Mouse (Mus musculus) heart, postnatal 0 days (tissue): Measurements from ENCODE around the gene Dcaf12l1. TPM values are rescaled to one million over a fixed set of nuclear protein-coding genes. Genes with fewer than 3 reads are reported as not detected.
A peak's percentile ranks its signal among the peaks of the same experiment; 100 is the strongest.
"Not testable (repeated sequence)": the region's sequence is repeated elsewhere in the genome, so short reads cannot be mapped to it uniquely, and the experiment has no call there.

Source experiments
- ATAC-seq: fragments of 200-750 bp; cut with Nextera tagmentation; 2 replicates; pipeline ENCODE4 v1.8.0; 2017; ENCODE audit warnings: low read depth, moderate number of reproducible peaks, moderate library complexity; ENCODE audit not compliant: insufficient read depth
- DNase-seq: peaks from one replicate; pipeline ENCODE4 v3.0.0-alpha.2; 2016; ENCODE audit warnings: low spot score
- H3K27ac ChIP-seq: fragments of 300-500 bp; sonication (generic); 2 replicates; pipeline ENCODE4 v1.5.1; 2014; ENCODE audit warnings: low read depth, mild to moderate bottlenecking
- H3K27me3 ChIP-seq: fragments of 300-500 bp; sonication (generic); 2 replicates; pipeline ENCODE4 v1.6.1; 2014; ENCODE audit warnings: low read length, mixed read lengths; ENCODE audit not compliant: control insufficient read depth, insufficient read depth
- H3K36me3 ChIP-seq: fragments of 300-500 bp; sonication (generic); replicated peaks from 2 replicates; pipeline ENCODE4 v1.6.1; 2014; ENCODE audit warnings: low read length, mixed read lengths; ENCODE audit not compliant: control insufficient read depth, insufficient read depth
- H3K4me1 ChIP-seq: fragments of 300-500 bp; sonication (generic); 2 replicates; pipeline ENCODE4 v1.6.1; 2014; ENCODE audit warnings: antibody characterized with exemption; ENCODE audit not compliant: control insufficient read depth, insufficient read depth
- H3K4me2 ChIP-seq: fragments of 300-500 bp; sonication (generic); 2 replicates; pipeline ENCODE4 v1.6.1; 2014; ENCODE audit warnings: low read depth, mild to moderate bottlenecking, low read length, moderate library complexity
- H3K4me3 ChIP-seq: fragments of 300-500 bp; sonication (generic); 2 replicates; pipeline ENCODE4 v1.5.1; 2014; ENCODE audit warnings: low read depth, low read length
- H3K9ac ChIP-seq: fragments of 300-500 bp; sonication (generic); replicated peaks from 2 replicates; pipeline ENCODE4 v1.6.1; 2014; ENCODE audit warnings: low read depth, low read length, mixed read lengths
- H3K9me3 ChIP-seq: fragments of 300-500 bp; sonication (generic); replicated peaks from 2 replicates; pipeline ENCODE4 v1.6.1; 2016; ENCODE audit warnings: low read length; ENCODE audit not compliant: control insufficient read depth
- CTCF ChIP-seq: IDR thresholded peaks from 2 replicates; pipeline ENCODE4 v1.5.1; 2016; ENCODE audit warnings: antibody characterized with exemption, control low read depth, low read depth
- EP300 ChIP-seq: IDR thresholded peaks from 2 replicates; pipeline ENCODE4 v1.6.1; 2016; ENCODE audit warnings: antibody characterized with exemption, low read depth
- WGBS: fragments of 180-500 bp; shearing (Covaris S2); extraction: QIAGEN DNeasy Blood & Tissue Kit; methylation state at CpG from one replicate; pipeline ENCODE4 v1.1.7; 2014; 5-methylcytosine and 5-hydroxymethylcytosine counted together
- polyA plus RNA-seq: library from polyadenylated mRNA; unstranded; fragments of >200 nt; fragmentation: Nextera tagmentation; extraction: Ambion mirVana; gene quantifications from 2 replicates; pipeline ENCODE4 v1.2.1, GENCODE M21; 2015
- total RNA-seq: library from RNA; depleted of rRNA; stranded (reverse); fragments of >200 nt; gene quantifications from 2 replicates; pipeline ENCODE4 v1.2.3, GENCODE M21; 2014; ENCODE audit warnings: low replicate concordance; rRNA removed

Dcaf12l1 gene
- total RNA-seq (3.4 and 12.0 TPM in 2 replicates), polyA plus RNA-seq (3.3 and 3.5 TPM in 2 replicates)

- no peaks in the 10 kb centered on the region for H3K36me3 ChIP-seq
- H3K9me3 ChIP-seq: no peaks in the 10 kb centered on the region
- H3K9ac ChIP-seq: peak within 1 kb of the TSS; percentile 41
- H3K4me1 ChIP-seq: no peaks in the 10 kb centered on the region
- H3K27ac ChIP-seq: no peak within 1 kb of the TSS
- peak; percentile 17 for DNase-seq
- WGBS: 21% methylated on average over 47 of the region's 47 CpGs
- H3K27me3 ChIP-seq: no peaks in the 10 kb centered on the region
- H3K4me2 ChIP-seq: peak within 1 kb of the TSS; percentile 69
- ATAC-seq: peak; percentile 81
- peak; percentile 24; the same call in 1 of the 2 replicates for TF ChIP-seq CTCF
- TF ChIP-seq EP300: no peak
- peak within 1 kb of the TSS; percentile 47 for H3K4me3 ChIP-seq
Measured at GRCm38 (mm10) chrX:44789761-44790411, at the start of gene Dcaf12l1. Dcaf12l1 (minus strand) TSS chrX:44790197.

GRCm38 (mm10) chrX:44809356-44809755 lies 19.4 kb upstream of the Dcaf12l1 start:
- not testable (repeated sequence) for DNase-seq, H3K4me2 ChIP-seq, H3K36me3 ChIP-seq, H3K9me3 ChIP-seq, H3K4me1 ChIP-seq, ATAC-seq, H3K27ac ChIP-seq, H3K27me3 ChIP-seq, H3K9ac ChIP-seq, H3K4me3 ChIP-seq
- WGBS: 58% methylated on average over 1 of the region's 1 CpGs

DNA sequence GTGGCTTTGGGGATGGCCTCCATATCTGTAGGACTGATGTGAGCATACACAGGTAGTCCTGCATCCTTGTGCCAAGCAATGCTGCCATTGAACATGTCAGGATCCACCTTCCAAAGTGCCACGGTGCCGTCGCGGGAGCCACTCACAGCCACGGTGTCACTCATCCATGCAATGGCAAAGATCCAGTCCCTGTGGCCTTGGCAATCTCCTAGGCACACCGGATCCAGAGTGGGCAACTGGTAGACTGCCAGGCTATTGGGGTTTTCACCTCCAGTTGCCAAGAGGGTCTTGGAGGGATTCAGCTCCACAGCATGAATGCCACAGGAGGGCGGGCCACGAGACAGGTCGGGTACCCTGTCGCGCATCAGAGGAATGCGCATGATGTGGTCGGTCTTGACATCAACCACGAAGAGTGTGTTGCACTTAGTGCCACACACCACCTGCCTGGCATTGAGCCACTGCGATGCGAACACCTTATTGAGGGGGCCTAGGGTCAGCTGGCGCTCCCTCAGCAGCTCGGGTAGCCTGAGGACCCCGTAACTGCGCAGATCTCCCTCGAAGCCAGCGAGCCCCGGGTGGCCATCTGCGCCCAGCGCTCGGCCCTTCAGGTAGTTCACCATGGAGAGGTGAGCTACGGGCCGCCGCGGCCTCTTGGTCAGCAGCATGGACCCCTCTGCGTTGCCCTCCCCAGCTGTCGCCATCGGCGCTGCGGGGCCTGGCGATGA lies 799 bp downstream of the Dcaf12l1 start:
- Histone ChIP-seq H3K4me2 (peak overlapping the region; percentile 69), H3K9me3 (no peaks in the 10 kb centered on the region), H3K36me3 (no peaks in the 10 kb centered on the region), H3K27me3 (no peaks in the 10 kb centered on the region), H3K9ac (peak overlapping the region; percentile 41), H3K27ac (no peak overlapping the region), H3K4me3 (peak overlapping the region; percentile 47), H3K4me1 (no peaks in the 10 kb centered on the region)
- ATAC-seq (peak; percentile 11; the same call in 1 of the 2 replicates), DNase-seq (no peak)
- 35% methylated on average over 36 of the region's 36 CpGs for WGBS
- TF ChIP-seq EP300 (no peak), CTCF (no peak)
